Mouse (Mus musculus) liver, adult 2 months (tissue): ENCODE measurements around the gene AL731706.2.

Experiments used
- CTCF ChIP-seq: fragments of 200-500 bp; IDR thresholded peaks from 2 replicates; pipeline ENCODE4 v1.5.1; 2011; ENCODE audit warnings: low read depth, low read length, control low read depth
- POLR2A ChIP-seq: fragments of 200-500 bp; IDR thresholded peaks from 2 replicates; pipeline ENCODE4 v1.6.1; 2011; ENCODE audit warnings: low read length, control low read depth; ENCODE audit not compliant: insufficient read depth; ENCODE audit errors: extremely low read depth

DNA sequence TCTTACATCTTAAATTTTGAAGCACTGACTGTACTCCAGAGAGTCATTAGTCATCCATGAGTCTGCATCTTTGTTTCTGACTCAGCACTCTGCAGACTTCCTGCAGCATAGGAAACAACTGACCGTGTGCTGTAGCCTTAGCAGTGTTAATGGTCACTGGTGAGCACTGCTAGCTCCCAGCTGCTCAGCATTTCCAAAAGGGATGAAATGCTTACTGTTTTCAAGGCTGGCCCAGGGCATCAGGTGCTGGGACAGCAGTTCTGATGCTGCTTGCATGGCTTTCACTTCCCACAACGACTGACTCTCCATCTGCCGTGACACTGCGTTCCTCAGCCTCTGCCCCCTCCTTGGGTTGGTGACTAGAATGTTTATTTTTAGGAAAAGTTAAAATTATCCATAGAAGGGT is 35.5 kb upstream of the AL731706.2 start:
- TF ChIP-seq POLR2A = no peak
- no peak for TF ChIP-seq CTCF
